Mouse (Mus musculus): ENCODE measurements at regions not wholly inside any gene's neighbourhood (a gene's known extent, or its start where the extent isn't known, plus 50 kb on each side); places are given as distances from the start of the nearest gene placed in this dataset.
A peak's percentile ranks its signal among the peaks of the same experiment; 100 is the strongest.

DNA sequence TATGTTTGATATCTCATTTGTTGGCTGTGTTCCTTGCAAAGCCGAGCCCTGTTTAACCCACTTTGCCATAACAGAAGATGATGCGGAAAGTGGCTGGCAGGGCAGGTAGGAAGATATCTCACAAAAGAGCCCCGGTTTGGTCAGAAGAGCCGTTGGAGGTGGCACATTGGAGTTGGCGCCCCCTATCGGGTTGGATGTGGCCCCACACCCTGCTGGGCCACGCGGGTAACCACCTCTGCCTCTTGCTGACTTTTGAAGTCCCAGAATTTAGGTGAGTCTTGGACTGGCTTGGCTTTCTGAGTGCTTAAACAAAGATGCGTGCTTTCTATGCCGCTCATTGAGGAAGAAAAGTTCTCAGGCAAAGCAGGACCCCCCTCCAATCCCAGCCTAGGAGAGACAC is 56.1 kb downstream of the Gm4791 start:
- H3K4me1 ChIP-seq, result no peaks in the 10 kb centered on the region
- no peaks in the 10 kb centered on the region for H3K36me3 ChIP-seq
- H3K9me3 ChIP-seq, result 0 out of 2 replicates have a peak, but pooled peaks cover 5% of the 10 kb centered on the region
- 71% methylated on average over 10 of the region's 10 CpGs for WGBS
- no peak overlapping the region for H3K27ac ChIP-seq
- peaks cover 5% of the 10 kb centered on the region; the same call in 1 of the 2 replicates for H3K27me3 ChIP-seq (ENCODE audit: insufficient read depth, poor library complexity, severe bottlenecking)
- H3K4me3 ChIP-seq, result no peak overlapping the region
- no peak for DNase-seq (ENCODE audit: low spot score)

DNA sequence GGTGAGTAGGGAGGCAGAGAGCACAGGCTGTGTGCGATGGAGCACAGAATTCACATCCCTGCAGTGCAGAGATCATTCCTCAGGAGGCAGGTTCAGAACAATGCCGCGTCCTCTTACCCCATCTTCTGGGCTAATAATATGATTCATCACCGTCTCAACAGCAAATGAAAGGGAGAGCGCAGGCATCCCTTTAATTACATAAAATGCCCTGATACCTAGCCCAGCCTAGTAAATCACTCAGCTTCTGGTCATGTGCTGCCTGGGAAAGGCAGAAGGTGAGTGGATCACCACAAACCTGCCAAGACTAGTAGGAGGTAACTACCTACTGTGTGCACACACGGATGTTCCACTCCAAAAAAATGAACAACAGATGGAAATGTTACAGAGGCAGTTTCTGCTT is 57.0 kb downstream of the Gm4791 start:
- H3K4me1 ChIP-seq, result no peaks in the 10 kb centered on the region
- H3K27me3 ChIP-seq (ENCODE audit: insufficient read depth, poor library complexity, severe bottlenecking), result peaks cover 5% of the 10 kb centered on the region; the same call in 1 of the 2 replicates
- H3K9me3 ChIP-seq, result no peaks in the 10 kb centered on the region
- no peak for DNase-seq (ENCODE audit: low spot score)
- H3K4me3 ChIP-seq, result no peak overlapping the region
- H3K36me3 ChIP-seq, result no peaks in the 10 kb centered on the region
- 86% methylated on average over 6 of the region's 6 CpGs for WGBS
- H3K27ac ChIP-seq, result no peak overlapping the region

DNA sequence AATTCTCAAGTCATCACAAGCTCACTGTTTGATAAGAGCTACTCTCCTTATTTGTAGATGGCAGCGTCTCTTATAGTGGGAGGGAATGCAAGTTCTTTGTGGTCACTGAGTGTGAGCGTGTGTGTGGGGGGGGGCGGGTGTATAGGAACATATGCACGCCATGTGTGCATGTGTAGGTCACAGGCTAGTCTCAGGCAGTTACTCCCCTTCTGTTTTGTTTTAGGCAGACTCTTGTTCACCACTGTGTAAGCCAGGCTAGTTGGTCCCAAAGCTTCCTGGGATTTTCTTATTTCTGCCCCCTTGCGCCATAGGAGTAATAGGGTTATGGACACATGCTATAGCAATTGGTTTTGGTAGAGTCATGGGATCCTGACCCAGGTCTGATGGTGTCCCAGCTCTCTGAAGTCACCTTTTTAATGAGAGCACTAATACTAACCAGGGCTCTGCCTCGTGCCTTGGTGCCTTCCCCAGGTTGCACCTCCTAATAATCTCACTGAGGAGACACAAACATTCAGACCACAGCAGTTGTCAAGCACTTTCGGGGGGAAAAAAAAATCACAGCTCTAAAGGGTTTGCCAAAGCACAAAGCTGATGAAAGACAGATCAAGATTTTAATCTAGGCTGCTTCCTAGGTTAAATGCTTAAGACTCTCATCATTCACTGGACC is 60.9 kb downstream of the Gm4791 start:
- Histone ChIP-seq H3K36me3 (no peaks in the 10 kb centered on the region), H3K4me3 (no peak overlapping the region), H3K27me3 (ENCODE audit: insufficient read depth, poor library complexity, severe bottlenecking) (peaks cover 9% of the 10 kb centered on the region), H3K4me1 (no peaks in the 10 kb centered on the region), H3K27ac (no peak overlapping the region), H3K9me3 (no peaks in the 10 kb centered on the region)
- WGBS, result 76% methylated on average over 7 of the region's 7 CpGs
- no peak for DNase-seq (ENCODE audit: low spot score)

DNA sequence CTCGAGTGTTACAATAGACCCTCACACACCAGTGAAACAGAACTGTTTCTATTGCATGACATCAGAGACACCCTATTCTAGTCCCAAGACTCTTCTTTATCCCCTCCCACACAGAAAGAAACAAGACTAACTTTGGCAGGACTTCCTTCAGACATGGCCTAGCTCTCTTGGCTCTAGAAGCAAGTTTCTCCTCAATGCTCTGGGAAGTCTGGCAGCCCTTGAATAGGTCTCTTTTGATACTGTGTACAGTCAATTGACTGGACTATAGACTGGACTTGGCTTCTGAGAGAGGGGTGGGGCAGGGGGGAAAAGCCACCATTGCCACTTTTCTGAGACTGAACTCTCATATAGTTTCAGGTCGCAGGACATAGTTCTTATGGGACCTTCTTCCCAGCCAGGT is 62.2 kb downstream of the Gm4791 start:
- no peak for DNase-seq (ENCODE audit: low spot score)
- Histone ChIP-seq H3K9me3 (no peaks in the 10 kb centered on the region), H3K27ac (no peak overlapping the region), H3K27me3 (ENCODE audit: insufficient read depth, poor library complexity, severe bottlenecking) (peaks cover 13% of the 10 kb centered on the region), H3K36me3 (no peaks in the 10 kb centered on the region), H3K4me3 (no peak overlapping the region), H3K4me1 (no peaks in the 10 kb centered on the region)
- 78% methylated on average over 2 of the region's 2 CpGs for WGBS

DNA sequence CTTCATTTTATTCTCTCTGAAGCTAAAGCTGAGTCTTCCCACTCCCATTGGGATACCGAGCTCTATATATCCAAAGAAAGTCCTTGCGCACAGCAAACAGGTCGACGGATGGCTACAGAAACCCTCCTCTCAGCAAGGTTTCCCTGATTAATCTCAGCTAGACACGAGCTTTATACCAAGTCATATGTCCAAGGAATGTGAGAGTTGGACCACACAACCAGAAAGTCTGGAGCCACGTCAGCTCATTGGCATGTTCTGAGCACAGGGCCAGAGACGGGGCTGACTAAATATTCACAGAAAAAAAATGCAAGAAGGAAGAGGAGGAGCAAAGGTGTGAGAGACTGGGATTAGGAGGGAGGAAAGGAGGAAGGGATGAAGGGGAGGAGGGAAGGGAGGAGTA is 64.0 kb downstream of the Gm4791 start:
- WGBS, result 78% methylated on average over 7 of the region's 7 CpGs

DNA sequence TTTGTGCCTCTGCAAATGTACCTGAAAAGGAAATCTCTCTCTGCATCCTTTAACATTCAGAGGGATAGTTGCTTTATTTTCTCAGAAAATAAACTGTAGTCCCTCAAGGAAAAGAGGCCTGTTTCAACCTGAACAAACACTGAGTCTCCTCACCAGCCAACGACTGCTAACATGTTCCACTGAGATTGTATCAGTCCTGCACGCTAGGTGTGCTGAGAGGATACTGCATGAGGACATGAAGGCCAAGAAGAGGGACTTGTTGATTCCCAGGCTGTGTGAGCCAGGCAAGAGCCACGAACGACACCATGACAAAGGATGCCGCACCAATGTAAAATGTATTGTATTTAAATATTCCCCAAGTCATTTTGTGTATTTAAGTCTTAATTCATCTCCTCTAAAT is 65.2 kb downstream of the Gm4791 start:
- H3K4me1 ChIP-seq, result no peaks in the 10 kb centered on the region
- no peak for DNase-seq (ENCODE audit: low spot score)
- H3K36me3 ChIP-seq, result no peaks in the 10 kb centered on the region
- 75% methylated on average over 5 of the region's 5 CpGs for WGBS
- H3K27ac ChIP-seq, result no peak overlapping the region
- no peaks in the 10 kb centered on the region for H3K9me3 ChIP-seq
- H3K4me3 ChIP-seq, result no peak overlapping the region
- peaks cover 8% of the 10 kb centered on the region; the same call in 1 of the 2 replicates for H3K27me3 ChIP-seq (ENCODE audit: insufficient read depth, poor library complexity, severe bottlenecking)

More for the DNA sequence above, 64.0 kb downstream of the Gm4791 start:
- DNase-seq (ENCODE audit: low spot score), result no peak
- H3K36me3 ChIP-seq, result no peaks in the 10 kb centered on the region
- peaks cover 13% of the 10 kb centered on the region for H3K27me3 ChIP-seq (ENCODE audit: insufficient read depth, poor library complexity, severe bottlenecking)
- H3K9me3 ChIP-seq, result no peaks in the 10 kb centered on the region
- H3K4me3 ChIP-seq, result no peak overlapping the region
- H3K4me1 ChIP-seq, result no peaks in the 10 kb centered on the region
- no peak overlapping the region for H3K27ac ChIP-seq

DNA sequence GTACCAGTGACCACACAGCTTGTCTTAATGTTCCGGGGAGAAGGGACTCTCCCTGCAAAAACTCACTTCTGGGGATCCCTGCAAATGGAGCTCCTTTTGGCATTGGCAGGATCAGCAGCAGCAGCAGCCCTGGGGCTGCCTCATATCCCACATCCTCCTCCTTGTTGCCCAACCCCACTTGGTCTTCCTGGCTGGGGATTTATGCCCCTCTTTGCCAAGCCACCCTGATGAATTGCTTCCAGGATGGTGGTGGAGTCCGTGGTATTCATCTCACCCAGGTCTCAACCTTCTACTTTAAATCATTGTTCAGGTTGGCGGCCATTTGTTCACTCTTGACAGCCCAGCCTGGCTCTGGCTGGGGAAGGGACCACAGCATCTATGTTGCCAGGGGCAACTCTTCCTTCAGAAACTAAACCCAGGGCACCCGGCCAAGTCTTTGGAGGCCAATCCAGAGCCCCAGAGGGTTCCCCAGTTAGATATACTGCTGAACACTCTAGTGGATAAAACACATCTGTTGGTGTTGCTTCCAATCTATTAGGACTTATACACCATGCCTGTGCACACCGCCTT is 66.0 kb downstream of the Gm4791 start:
- no peak for DNase-seq (ENCODE audit: low spot score)
- WGBS, result 76% methylated on average over 5 of the region's 5 CpGs
- Histone ChIP-seq H3K9me3 (no peaks in the 10 kb centered on the region), H3K27me3 (ENCODE audit: insufficient read depth, poor library complexity, severe bottlenecking) (peaks cover 8% of the 10 kb centered on the region; the same call in 1 of the 2 replicates), H3K4me3 (no peak overlapping the region), H3K36me3 (no peaks in the 10 kb centered on the region), H3K4me1 (peaks cover 3% of the 10 kb centered on the region; the same call in 1 of the 2 replicates), H3K27ac (no peak overlapping the region)

DNA sequence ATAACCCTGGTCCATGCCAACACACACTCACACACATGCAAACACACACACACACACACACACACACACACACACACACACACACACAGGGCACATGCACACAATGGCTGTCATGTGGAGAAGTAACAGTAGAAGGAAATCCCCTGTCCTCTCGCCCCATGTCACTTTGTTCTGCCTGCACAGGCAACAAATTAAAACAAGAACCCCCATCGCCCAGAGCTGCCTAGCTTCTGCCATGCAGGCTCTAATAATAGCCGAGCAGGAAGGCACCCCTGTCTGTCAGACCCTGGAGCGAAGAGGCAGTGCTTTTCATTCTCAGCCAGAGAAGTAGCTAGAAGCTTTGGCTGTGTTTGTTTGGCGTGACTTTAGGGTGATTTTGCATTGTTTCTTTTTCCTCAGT is 70.9 kb downstream of the Gm4791 start:
- 0 out of 2 replicates have a peak overlapping the region, but pooled peaks have one; percentile 29 for H3K27ac ChIP-seq

DNA sequence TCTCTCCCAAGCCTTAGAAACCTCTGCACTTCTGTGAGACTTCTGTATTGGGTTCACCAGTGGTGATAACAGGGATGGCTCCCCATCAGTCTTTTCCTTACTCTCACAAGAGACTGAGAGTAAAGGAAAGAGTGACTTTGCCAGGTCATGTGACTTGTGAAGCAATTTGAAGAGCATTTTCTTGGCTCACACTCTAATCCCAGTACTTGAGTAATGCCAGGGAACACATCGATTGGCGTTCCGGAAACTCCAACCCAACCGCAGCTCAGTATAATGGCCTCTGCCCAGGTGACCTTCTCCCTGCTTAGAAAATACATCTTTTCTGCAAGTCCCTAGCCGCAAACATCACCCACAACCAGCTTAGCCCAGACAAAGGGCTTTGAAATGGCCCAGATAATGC is 72.4 kb downstream of the Gm4791 start:
- Histone ChIP-seq H3K4me3 (no peak overlapping the region), H3K36me3 (no peaks in the 10 kb centered on the region), H3K27ac (no peak overlapping the region), H3K4me1 (peaks cover 12% of the 10 kb centered on the region), H3K27me3 (ENCODE audit: insufficient read depth, poor library complexity, severe bottlenecking) (peaks cover 5% of the 10 kb centered on the region; the same call in 1 of the 2 replicates), H3K9me3 (no peaks in the 10 kb centered on the region)
- no peak for DNase-seq (ENCODE audit: low spot score)
- 95% methylated on average over 5 of the region's 5 CpGs for WGBS

More for the DNA sequence above, 70.9 kb downstream of the Gm4791 start:
- Histone ChIP-seq H3K4me3 (no peak overlapping the region), H3K9me3 (no peaks in the 10 kb centered on the region), H3K4me1 (peaks cover 12% of the 10 kb centered on the region), H3K36me3 (no peaks in the 10 kb centered on the region), H3K27me3 (ENCODE audit: insufficient read depth, poor library complexity, severe bottlenecking) (peaks cover 4% of the 10 kb centered on the region; the same call in 1 of the 2 replicates)
- WGBS, result 19% methylated on average over 5 of the region's 5 CpGs
- no peak for DNase-seq (ENCODE audit: low spot score)

DNA sequence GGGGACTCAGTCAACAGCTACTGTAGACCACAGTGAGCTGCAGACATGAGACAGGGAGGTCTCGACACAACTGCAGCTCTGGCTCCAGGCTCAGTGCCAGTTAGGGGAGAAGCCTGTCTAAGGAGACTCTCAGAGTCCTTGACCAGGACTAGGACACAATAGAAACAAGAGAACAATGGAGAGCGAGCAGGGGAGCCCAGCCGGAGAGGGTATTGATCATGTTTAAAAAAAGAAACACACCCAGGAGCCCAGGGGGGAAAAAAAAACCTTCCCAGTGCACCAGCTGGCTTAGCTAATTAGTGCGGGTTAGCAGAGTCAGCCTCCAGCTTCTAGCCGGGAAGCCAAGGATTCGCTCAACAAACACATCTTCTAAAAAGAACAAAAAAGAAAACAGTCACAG is 78.4 kb downstream of the Gm4791 start:
- Histone ChIP-seq H3K4me1 (0 out of 2 replicates have a peak, but pooled peaks cover 4% of the 10 kb centered on the region), H3K4me3 (no peak overlapping the region), H3K9me3 (no peaks in the 10 kb centered on the region), H3K27me3 (ENCODE audit: insufficient read depth, poor library complexity, severe bottlenecking) (peaks cover 5% of the 10 kb centered on the region; the same call in 1 of the 2 replicates), H3K36me3 (no peaks in the 10 kb centered on the region), H3K27ac (no peak overlapping the region)
- WGBS, result 34% methylated on average over 6 of the region's 6 CpGs
- no peak for DNase-seq (ENCODE audit: low spot score)

DNA sequence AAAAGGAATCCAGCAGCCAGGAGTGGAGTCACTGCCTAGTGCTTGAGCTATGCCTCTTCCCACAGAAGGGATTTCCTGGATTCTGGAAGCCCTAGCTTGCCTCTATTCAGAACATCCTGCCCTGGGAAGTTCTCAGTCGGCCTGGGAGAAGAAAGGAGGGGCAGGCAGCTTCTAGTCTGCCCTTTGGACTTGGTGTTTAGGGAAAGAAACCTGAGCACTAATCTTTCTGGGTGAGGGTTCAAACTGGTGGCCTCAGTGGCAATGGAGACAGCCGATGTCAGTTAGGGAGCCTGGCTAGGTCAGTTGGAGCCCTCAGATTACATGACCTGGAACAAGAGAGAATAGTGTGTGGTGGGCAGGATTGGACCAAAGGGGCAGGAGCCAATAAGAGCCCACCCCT is 78.9 kb downstream of the Gm4791 start:
- WGBS, result 40% methylated on average over 2 of the region's 2 CpGs
- DNase-seq (ENCODE audit: low spot score), result no peak
- Histone ChIP-seq H3K4me3 (no peak overlapping the region), H3K36me3 (no peaks in the 10 kb centered on the region), H3K27me3 (ENCODE audit: insufficient read depth, poor library complexity, severe bottlenecking) (peaks cover 5% of the 10 kb centered on the region; the same call in 1 of the 2 replicates), H3K27ac (no peak overlapping the region), H3K4me1 (0 out of 2 replicates have a peak, but pooled peaks cover 4% of the 10 kb centered on the region), H3K9me3 (no peaks in the 10 kb centered on the region)

DNA sequence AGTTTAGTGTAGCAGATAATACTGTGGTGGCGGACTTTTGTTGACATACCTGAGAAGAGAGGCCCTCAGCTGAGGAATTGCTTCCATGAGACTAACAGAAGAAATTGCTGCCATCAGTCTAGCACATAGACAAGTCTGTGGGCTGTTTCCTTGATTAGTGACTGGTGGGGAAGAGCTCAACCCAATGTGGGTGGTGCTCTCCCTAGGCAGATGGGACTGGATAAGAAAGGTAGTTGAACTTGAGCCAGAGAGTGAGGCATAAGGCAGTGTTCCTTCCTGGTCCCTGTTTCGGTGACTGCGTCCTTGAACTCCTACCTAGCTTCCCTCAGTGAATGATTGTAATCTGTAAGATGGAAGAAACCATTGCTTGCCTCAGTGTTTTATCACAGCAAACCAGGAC is 79.4 kb downstream of the Gm4791 start:
- Histone ChIP-seq H3K36me3 (no peaks in the 10 kb centered on the region), H3K27ac (no peak overlapping the region), H3K27me3 (ENCODE audit: insufficient read depth, poor library complexity, severe bottlenecking) (peaks cover 5% of the 10 kb centered on the region; the same call in 1 of the 2 replicates), H3K4me3 (no peak overlapping the region), H3K4me1 (0 out of 2 replicates have a peak, but pooled peaks cover 4% of the 10 kb centered on the region), H3K9me3 (no peaks in the 10 kb centered on the region)
- DNase-seq (ENCODE audit: low spot score), result no peak
- 74% methylated on average over 3 of the region's 3 CpGs for WGBS

DNA sequence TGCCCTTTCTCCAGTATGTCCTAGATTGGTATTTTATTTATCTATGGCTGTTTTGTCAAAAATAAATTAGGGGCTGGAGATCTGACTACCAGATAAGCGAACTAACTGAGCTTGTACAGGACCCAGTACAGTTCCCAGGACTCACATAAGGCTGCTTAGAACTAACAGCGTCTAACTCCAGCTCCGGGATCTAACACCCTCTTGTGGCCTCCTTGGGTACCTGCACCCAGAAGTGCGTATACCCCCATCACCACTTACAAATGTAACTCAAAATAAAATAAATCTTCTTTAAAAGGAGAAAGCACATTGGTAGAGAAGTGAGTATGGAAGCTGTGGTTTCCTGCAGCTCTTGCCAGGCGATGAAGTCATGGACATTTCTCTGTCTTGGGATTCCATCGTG is 82.9 kb downstream of the Gm4791 start:
- H3K27me3 ChIP-seq (ENCODE audit: insufficient read depth, poor library complexity, severe bottlenecking), result no peaks in the 10 kb centered on the region
- no peak for DNase-seq (ENCODE audit: low spot score)
- no peaks in the 10 kb centered on the region for H3K9me3 ChIP-seq
- 93% methylated on average over 6 of the region's 6 CpGs for WGBS
- no peak overlapping the region for H3K27ac ChIP-seq
- no peaks in the 10 kb centered on the region for H3K36me3 ChIP-seq
- 0 out of 2 replicates have a peak, but pooled peaks cover 4% of the 10 kb centered on the region for H3K4me1 ChIP-seq
- H3K4me3 ChIP-seq, result no peak overlapping the region

All from heart, embryonic 10.5 days (tissue).